Mouse (Mus musculus) layer of hippocampus, postnatal 10 days (tissue): ENCODE measurements around the gene Ctu1. TPM values are rescaled to one million over a fixed set of nuclear protein-coding genes. Genes with fewer than 3 reads are reported as not detected.
"Not testable (repeated sequence)": the region's sequence is repeated elsewhere in the genome, so short reads cannot be mapped to it uniquely, and the experiment has no call there.

Experiments used
- DNase-seq, 2 experiments: peaks; one replicate each; pipeline ENCODE4 v3.0.0; 2021; ENCODE audit warnings: low spot score in 2 of 2
- long read RNA-seq: library from polyadenylated mRNA; stranded (forward); transcript quantifications from one replicate; pipeline ENCODE4 v2.0.0, GENCODE M21; 2023
- total RNA-seq, 2 experiments: library from RNA; stranded (reverse); gene quantifications; 2 replicates each; pipeline ENCODE4 v1.2.3; 2021

The Ctu1 gene
- 10 to 100 TPM; 15.0 to 15.2 TPM for total RNA-seq
- long read RNA-seq, transcript Ctu1-201 (3 exons, 2,475 nt) = major isoform, 8 of 8 reads
- long read RNA-seq, partial matches to known transcripts = 0 of 8 reads
- long read RNA-seq, other reads (novel, unspliced or antisense) = 0 of 8 reads

- DNase-seq = peak; percentile 84 to 86
Measured at GRCm38 (mm10) chr7:43671809-43672580, at the start of gene Ctu1. Gene Ctu1, plus strand, starts transcription at chr7:43672016.

- no peak for DNase-seq
Measured at GRCm38 (mm10) chr7:43622927-43623326, 48.9 kb upstream of the Ctu1 start.

- DNase-seq = no peak
Measured at GRCm38 (mm10) chr7:43623819-43624218, 48.0 kb upstream of the Ctu1 start.

- DNase-seq = no peak
Measured at GRCm38 (mm10) chr7:43625065-43625464, 46.8 kb upstream of the Ctu1 start.

- DNase-seq = no peak
Measured at GRCm38 (mm10) chr7:43625794-43626422, 45.9 kb upstream of the Ctu1 start.

DNA sequence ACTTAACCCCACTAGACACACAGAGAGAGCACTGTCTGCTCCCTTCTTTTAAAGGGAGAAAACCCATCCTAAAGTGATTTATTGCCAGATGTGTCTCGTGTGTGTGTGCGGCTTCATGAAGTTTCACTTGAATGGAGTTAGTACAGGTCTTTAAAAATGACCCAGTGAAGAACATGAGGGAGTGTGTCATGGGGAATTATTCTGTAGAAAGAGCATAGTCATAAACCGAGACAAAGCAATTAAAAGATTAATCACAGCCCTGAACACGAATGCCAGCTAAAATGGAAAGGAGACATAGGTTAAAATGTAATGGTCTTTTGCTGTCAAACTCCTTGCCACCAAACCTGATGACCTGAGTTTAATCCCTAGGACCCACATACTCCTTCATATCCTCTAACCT lies 37.9 kb upstream of the Ctu1 start:
- DNase-seq = no peak

DNA sequence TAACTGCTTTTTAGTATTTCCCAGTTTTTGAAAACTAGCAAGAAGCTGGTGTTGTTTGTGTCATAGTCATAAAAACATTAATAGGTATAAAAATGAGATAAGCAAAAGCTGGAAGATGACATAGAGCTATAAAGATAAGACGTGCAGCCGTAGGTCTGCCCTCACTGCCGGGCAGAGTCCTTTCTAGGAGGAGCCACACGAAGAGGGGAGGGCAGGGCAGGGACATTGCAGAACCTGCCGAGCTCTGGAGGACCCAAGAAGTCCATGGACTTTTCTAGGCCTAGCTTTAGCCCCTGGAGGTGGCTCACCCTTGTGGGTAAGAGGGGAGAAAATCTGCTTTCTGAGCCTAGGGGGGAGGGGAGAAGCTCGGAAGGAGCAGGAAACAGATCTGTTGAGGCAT lies 37.3 kb upstream of the Ctu1 start, which contains the start of gene Ceacam18:
TSS of gene Ceacam18 (plus strand) at position 208 of the 400 bp plus-strand sequence.
- DNase-seq = no peak

- DNase-seq = no peak
Measured at GRCm38 (mm10) chr7:43636194-43636593, 35.6 kb upstream of the Ctu1 start.

GRCm38 (mm10) chr7:43637118-43637517 lies 34.7 kb upstream of the Ctu1 start:
- no peak for DNase-seq

- DNase-seq = no peak
Measured at GRCm38 (mm10) chr7:43642587-43642986, 29.2 kb upstream of the Ctu1 start.

DNA sequence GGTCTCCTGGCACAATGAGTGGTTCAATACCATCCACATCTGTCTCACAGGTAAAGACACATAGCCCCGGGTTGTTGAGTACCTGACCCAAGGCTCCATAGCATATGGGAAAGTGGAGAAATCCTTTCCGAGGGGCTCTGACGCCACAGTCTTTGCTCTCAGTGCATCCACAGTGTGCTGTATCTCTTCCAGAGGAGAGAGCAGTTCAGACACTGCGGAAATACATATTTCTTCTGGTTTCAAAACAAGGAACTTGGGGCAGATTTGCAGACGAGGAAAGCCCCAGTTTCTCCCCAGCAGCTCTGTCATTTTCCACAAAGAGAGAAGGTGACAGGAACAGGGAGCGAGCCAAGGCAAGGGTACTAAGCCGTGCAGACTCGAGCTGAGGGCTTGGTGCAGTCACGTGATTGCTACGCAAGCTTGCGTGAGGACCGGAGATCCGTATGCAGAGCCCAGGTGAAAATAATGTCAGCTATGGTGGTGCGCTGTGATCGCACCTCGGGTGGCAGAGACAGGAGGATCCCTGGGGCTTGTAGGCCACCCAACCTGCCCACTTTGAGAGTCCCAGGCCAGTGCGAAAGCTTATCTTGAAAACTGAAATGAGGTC lies 28.7 kb upstream of the Ctu1 start:
- no peak for DNase-seq

DNA sequence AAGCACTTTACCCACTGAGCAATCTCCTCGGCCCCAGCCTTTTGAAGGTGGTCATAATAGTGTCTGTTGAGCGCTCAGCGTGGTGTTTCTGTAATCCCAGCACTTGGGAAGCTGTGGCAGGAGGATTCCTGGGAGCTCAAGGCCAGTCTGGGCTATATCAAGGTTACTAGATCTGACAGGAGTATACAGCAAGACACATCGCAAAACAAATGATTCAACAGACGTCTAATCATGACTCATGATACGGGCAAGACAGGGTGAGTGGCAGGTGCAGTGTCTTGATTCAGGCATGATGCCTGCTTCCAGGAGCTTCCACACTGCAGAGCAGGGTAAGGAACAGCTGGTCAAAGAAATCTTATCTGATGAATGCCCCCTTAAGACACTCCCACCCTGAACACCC lies 19.1 kb upstream of the Ctu1 start:
- DNase-seq = no peak

GRCm38 (mm10) chr7:43654519-43654918 lies 17.3 kb upstream of the Ctu1 start:
- no peak for DNase-seq

DNA sequence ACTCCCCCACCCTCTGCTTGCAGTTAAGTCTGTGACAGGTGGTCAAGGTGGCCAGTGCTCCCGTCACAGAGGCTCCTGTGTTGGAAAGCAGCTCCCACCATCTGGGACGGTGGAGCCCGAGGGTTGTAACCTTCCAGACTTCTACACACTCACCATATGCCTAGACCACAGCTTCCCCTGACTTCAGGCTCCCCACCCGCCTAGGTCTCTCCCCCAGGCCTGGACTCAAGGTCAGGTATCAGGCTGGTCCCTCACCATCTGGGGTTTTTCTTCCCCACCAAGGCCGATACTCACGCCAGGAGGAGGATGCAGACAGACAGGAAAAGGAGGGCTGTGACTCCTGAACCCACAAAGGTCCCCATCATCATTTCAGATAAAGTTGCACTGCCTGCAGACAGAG lies 15.6 kb upstream of the Ctu1 start:
- no peak for DNase-seq

DNA sequence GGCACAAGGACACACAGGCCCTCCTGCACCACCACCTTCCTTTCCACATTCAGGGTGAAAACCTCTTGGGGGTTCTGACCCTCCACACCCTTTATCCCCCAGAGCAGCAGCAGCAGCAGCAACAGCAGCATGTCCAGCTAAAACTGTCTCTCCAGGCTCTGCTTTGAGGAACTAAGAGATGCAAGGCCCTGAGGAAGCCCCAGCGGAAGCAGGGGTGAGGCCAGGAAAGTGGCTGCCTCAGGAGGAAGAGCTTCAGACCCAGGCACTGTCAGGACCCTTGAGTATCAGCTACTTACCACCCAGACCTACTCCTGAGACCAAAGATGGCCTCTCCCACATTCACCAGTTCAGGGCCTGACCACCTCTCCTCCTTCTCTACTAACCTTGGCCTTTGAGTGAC lies 11.8 kb upstream of the Ctu1 start, which contains the start of gene Siglece:
TSS of gene Siglece (minus strand) at position 160 of the 400 bp plus-strand sequence.
- DNase-seq = no peak

DNA sequence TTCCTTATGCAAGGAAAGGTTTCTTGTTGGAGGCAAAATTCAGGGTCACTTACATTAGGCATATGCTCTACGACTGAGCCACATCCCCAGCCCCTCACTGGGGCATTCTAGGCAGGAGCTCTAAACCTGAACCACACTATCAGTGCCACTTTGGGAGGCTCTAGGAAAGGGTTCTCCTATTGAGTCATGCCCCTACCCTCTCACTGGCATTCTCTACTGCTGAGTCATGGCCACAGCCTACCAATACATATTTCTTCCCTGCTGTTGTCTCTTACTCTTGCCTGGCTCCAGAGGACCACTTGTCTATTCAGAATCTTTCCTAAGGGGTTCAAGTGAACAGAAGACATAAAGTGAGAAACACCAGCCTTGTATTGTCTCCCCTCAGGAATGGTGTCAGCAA lies 9.0 kb upstream of the Ctu1 start:
- no peak for DNase-seq

- not testable (repeated sequence) for DNase-seq
Measured at GRCm38 (mm10) chr7:43667221-43667620, 4.6 kb upstream of the Ctu1 start.

DNA sequence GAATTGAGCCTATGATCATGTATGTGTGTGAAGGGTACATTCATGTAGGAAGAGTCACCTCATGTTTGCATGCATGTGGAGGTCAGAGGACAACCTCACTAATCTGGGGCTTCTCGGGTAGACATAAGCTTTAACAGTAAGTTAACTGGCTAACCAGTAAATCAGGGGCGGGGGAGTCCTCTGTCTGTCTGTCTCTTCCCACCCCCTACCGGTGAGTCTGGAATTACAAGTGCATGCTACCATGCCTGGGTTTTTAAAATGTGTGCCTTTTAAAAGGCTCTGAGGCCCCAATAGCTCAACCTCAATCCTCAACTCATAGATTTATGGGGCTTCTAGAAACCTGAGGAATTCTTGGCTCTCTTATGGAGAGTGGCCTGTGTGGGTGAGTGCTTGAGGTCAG lies 3.2 kb upstream of the Ctu1 start:
- no peak for DNase-seq

GRCm38 (mm10) chr7:43671064-43671808 lies 580 bp upstream of the Ctu1 start:
- no peak for DNase-seq

DNA sequence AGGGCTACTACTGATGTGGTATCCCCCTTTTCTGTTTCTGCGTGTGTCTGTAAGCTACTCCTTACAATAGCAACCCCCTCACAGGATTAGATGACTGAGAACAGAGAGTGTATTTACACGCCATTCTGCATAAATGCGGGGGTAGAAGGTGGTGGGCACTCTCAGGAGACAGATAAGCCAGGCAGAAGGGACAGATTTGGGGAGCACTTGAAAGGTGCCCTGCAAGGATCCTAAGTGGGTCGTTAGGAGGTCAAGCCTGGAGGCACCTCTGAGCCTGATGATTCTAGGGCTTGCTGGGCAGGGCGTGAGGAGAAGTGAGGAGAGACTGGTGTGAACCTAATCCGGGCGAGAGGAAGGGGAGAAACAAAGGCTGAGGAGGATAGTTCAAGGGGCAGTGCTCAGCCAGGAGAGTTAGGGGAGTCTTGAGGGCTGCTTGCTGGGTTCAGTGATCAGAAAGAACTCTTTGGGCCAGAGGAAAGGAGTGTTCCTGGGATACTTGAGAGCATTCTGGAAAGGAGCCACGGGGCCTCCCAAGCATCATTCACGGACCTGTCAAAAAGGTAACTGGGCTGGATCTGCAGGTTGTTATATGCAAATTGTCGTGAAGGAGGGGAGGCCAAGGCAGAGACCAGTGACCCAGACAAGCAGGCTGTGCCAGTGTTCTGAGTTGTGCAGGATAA lies 905 bp downstream of the Ctu1 start:
- no peak for DNase-seq

DNA sequence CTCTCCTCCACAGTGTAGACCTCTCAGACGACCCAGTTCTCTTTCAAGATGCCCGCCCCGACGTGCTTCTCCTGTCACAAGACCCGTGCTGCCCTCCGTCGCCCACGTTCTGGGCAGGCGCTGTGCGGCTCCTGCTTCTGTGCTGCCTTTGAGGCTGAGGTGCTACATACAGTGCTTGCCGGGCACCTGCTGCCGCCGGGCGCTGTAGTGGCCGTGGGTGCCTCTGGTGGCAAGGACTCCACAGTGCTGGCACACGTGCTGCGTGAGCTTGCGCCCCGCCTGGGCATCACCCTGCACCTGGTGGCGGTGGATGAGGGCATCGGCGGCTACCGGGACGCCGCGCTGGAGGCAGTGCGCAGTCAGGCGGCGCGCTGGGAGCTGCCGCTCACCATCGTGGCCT lies 3.3 kb downstream of the Ctu1 start:
- DNase-seq = no peak
